ENCODE assay signal across 25 mouse cellular contexts in the genomic region with DNA sequence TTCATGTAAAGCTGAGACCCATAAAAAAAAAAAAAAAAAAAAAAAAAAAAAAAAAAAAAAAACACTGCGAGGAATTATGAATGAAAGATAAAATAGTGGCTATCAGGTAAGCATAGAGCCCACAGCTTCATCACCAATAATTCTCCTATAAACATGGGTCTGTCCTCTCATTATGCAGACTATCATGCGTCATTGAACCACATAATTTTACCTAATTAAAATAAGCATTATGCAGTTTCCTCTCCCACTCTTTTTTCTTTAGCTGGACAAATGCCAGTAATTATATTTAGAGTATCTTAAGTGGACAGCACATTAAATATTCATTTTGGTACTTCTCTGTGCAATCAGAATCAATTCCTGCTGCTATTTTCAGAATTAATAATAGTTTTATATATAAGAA.
DNase-seq lines count a peak whose midpoint lies in the region; ATAC-seq and TF ChIP-seq lines count a peak whose summit lies in the region.
"Had no signal": no experiment of that assay in that cellular context is flagged by ENCODE, and none has a peak within 500 bp of the region (broad histone marks: within the 10 kb centered on the region; RNA-seq: fewer than 3 reads in every experiment).

No protein-coding gene starts in this region.

- TF ChIP-seq CTCF in forebrain, postnatal 0 days (IDR thresholded peaks at IDR 0.05; ENCODE audit: low read depth), result no peak
- no peak for TF ChIP-seq CTCF in brain, embryonic 14.5 days (IDR thresholded peaks at IDR 0.05; ENCODE audit: borderline replicate concordance, extremely low read depth, insufficient read depth, insufficient read length)

- H3K9me3 ChIP-seq in forebrain, embryonic 13.5 days (replicated peaks), result no peaks in the 10 kb centered on the region
- H3K9me3 ChIP-seq in forebrain, embryonic 11.5 days (ENCODE audit: control insufficient read depth, low read length), result no peaks in the 10 kb centered on the region
- H3K9me3 ChIP-seq in forebrain, embryonic 16.5 days (ENCODE audit: control insufficient read depth, low read length), result no peaks in the 10 kb centered on the region
- no peaks in the 10 kb centered on the region for H3K9me3 ChIP-seq in forebrain, postnatal 0 days (ENCODE audit: low read length)
- H3K9me3 ChIP-seq: embryonic facial prominence, embryonic 13.5 days; embryonic facial prominence, embryonic 15.5 days; forebrain, embryonic 12.5 days; G1E had no signal

- H3K4me2 ChIP-seq in forebrain, embryonic 13.5 days, result no peak overlapping the region
- no peak overlapping the region for H3K4me2 ChIP-seq in forebrain, embryonic 11.5 days (ENCODE audit: low read depth, low read length, severe bottlenecking)
- H3K4me2 ChIP-seq in forebrain, embryonic 16.5 days (ENCODE audit: low read length), result no peak overlapping the region
- H3K4me2 ChIP-seq in forebrain, postnatal 0 days (ENCODE audit: low read depth), result no peak overlapping the region
- H3K4me2 ChIP-seq: embryonic facial prominence, embryonic 13.5 days; embryonic facial prominence, embryonic 15.5 days; forebrain, embryonic 12.5 days had no signal

- no peak overlapping the region for H3K27ac ChIP-seq in forebrain, embryonic 13.5 days
- no peak overlapping the region for H3K27ac ChIP-seq in forebrain, embryonic 11.5 days (ENCODE audit: low read depth, low read length)
- no peak overlapping the region for H3K27ac ChIP-seq in forebrain, embryonic 16.5 days (ENCODE audit: low read length)
- H3K27ac ChIP-seq in forebrain, postnatal 0 days (ENCODE audit: low read depth, low read length), result no peak overlapping the region
- H3K27ac ChIP-seq: embryonic facial prominence, embryonic 13.5 days; embryonic facial prominence, embryonic 15.5 days; forebrain, embryonic 12.5 days had no signal

- no peak overlapping the region for H3K9ac ChIP-seq in forebrain, embryonic 13.5 days
- H3K9ac ChIP-seq in forebrain, embryonic 11.5 days (ENCODE audit: low read length), result no peak overlapping the region
- no peak overlapping the region for H3K9ac ChIP-seq in forebrain, embryonic 16.5 days (replicated peaks; ENCODE audit: low read depth, low read length)
- H3K9ac ChIP-seq in forebrain, postnatal 0 days, result no peak overlapping the region
- H3K9ac ChIP-seq: embryonic facial prominence, embryonic 13.5 days; embryonic facial prominence, embryonic 15.5 days; forebrain, embryonic 12.5 days had no signal

- H3K4me1 ChIP-seq in forebrain, embryonic 13.5 days, result no peaks in the 10 kb centered on the region
- H3K4me1 ChIP-seq in forebrain, embryonic 11.5 days (replicated peaks; ENCODE audit: control insufficient read depth, insufficient read depth, low read length), result no peaks in the 10 kb centered on the region
- peaks cover 3% of the 10 kb centered on the region; the same call in 1 of the 2 replicates for H3K4me1 ChIP-seq in forebrain, embryonic 16.5 days (replicated peaks; ENCODE audit: control insufficient read depth, insufficient read depth, low read length)
- H3K4me1 ChIP-seq in forebrain, postnatal 0 days (ENCODE audit: insufficient read depth), result peaks cover 3% of the 10 kb centered on the region
- H3K4me1 ChIP-seq: embryonic facial prominence, embryonic 13.5 days; embryonic facial prominence, embryonic 15.5 days; forebrain, embryonic 12.5 days had no signal

- no peak overlapping the region for H3K4me3 ChIP-seq in forebrain, embryonic 13.5 days
- H3K4me3 ChIP-seq in forebrain, embryonic 11.5 days (ENCODE audit: low read depth, low read length), result no peak overlapping the region
- H3K4me3 ChIP-seq in forebrain, embryonic 16.5 days (replicated peaks; ENCODE audit: low read length), result no peak overlapping the region
- H3K4me3 ChIP-seq in forebrain, postnatal 0 days (ENCODE audit: low read depth, low read length), result no peak overlapping the region
- H3K4me3 ChIP-seq: embryonic facial prominence, embryonic 13.5 days; embryonic facial prominence, embryonic 15.5 days; erythroblast, embryonic 14.5 days; forebrain, embryonic 12.5 days had no signal

- WGBS in forebrain, embryonic 13.5 days, result 53% methylated on average over 2 of the region's 2 CpGs
- WGBS in forebrain, embryonic 11.5 days, result 89% methylated on average over 2 of the region's 2 CpGs
- WGBS in forebrain, embryonic 16.5 days, result 52% methylated on average over 2 of the region's 2 CpGs
- WGBS in forebrain, postnatal 0 days, result 52% methylated on average over 2 of the region's 2 CpGs

- no peak for DNase-seq in forebrain, embryonic 11.5 days (ENCODE audit: low spot score)
- DNase-seq in forebrain, postnatal 0 days, result no peak
- DNase-seq in brain, embryonic 14.5 days (ENCODE audit: low read depth), result peak; percentile 54
- DNase-seq: adrenal gland, adult 8-10 months; adrenal gland, postnatal 14 days; adrenal gland, postnatal 36 days; B cell, adult 2 months; cerebellum, adult 11 months; cerebellum, adult 18-20 months; cerebellum, adult 8-10 months; cerebellum, adult 9-11 months; cerebellum, postnatal 14 days; cerebellum, postnatal 36 days; embryo, embryonic 11 days had no signal

- H3K27me3 ChIP-seq in forebrain, embryonic 13.5 days, result no peaks in the 10 kb centered on the region
- no peaks in the 10 kb centered on the region for H3K27me3 ChIP-seq in forebrain, embryonic 11.5 days (ENCODE audit: control insufficient read depth, insufficient read depth, low read length)
- H3K27me3 ChIP-seq in forebrain, embryonic 16.5 days (replicated peaks; ENCODE audit: control insufficient read depth, insufficient read depth, low read length), result no peaks in the 10 kb centered on the region
- H3K27me3 ChIP-seq in forebrain, postnatal 0 days (ENCODE audit: insufficient read depth, low read length), result no peaks in the 10 kb centered on the region
- H3K27me3 ChIP-seq: CH12.LX; embryonic facial prominence, embryonic 13.5 days; embryonic facial prominence, embryonic 15.5 days; forebrain, embryonic 12.5 days; Patski had no signal

- H3K36me3 ChIP-seq in forebrain, embryonic 13.5 days (ENCODE audit: poor library complexity, severe bottlenecking), result no peaks in the 10 kb centered on the region
- H3K36me3 ChIP-seq in forebrain, embryonic 11.5 days (ENCODE audit: control insufficient read depth, insufficient read depth, low read length), result no peaks in the 10 kb centered on the region
- no peaks in the 10 kb centered on the region for H3K36me3 ChIP-seq in forebrain, embryonic 16.5 days (ENCODE audit: control insufficient read depth, insufficient read depth)
- no peaks in the 10 kb centered on the region for H3K36me3 ChIP-seq in forebrain, postnatal 0 days (ENCODE audit: insufficient read depth)
- H3K36me3 ChIP-seq: embryonic facial prominence, embryonic 13.5 days; embryonic facial prominence, embryonic 15.5 days; forebrain, embryonic 12.5 days; G1E had no signal

- ATAC-seq in forebrain, embryonic 13.5 days, result peak; percentile 70; the same call in 1 of the 2 replicates
- no peak for ATAC-seq in forebrain, embryonic 11.5 days (replicated peaks; ENCODE audit: low FRiP score)
- ATAC-seq in forebrain, embryonic 16.5 days, result 0 out of 2 replicates have a peak, but pooled peaks have one; percentile 33
- ATAC-seq in forebrain, postnatal 0 days, result no peak
- ATAC-seq: activated CD4-positive, CD25-positive, alpha-beta regulatory T cell, adult 4 months; CD4-positive, CD25-positive, alpha-beta regulatory T cell, adult 4 months; Patski had no signal

- TF ChIP-seq POLR2A in brain, embryonic 14.5 days (IDR thresholded peaks at IDR 0.05; ENCODE audit: borderline replicate concordance, extremely low read depth, insufficient read depth, insufficient read length, poor library complexity, severe bottlenecking), result no peak

Comparison
In these comparisons a context has a peak if more than half of its experiments do, and no peak if none do; other contexts are left out.
1. ATAC-seq: peak in forebrain, embryonic 13.5 days (single experiment) and forebrain, embryonic 16.5 days (single experiment); none in forebrain, embryonic 11.5 days (single experiment) and forebrain, postnatal 0 days (single experiment).